Mouse (Mus musculus) hematopoietic stem cell, adult 5-6 weeks (primary cell): Measurements from ENCODE around the gene Apobec2. TPM values are rescaled to one million over a fixed set of nuclear protein-coding genes. Genes with fewer than 3 reads are reported as not detected.
"Not testable (repeated sequence)": the region's sequence is repeated elsewhere in the genome, so short reads cannot be mapped to it uniquely, and the experiment has no call there.

ENCODE experiments used
- ATAC-seq, 2 experiments: fragments of 125-278 bp in 1 of 2; replicated peaks in 1 of 2; 2 replicates each; pipeline ENCODE4 v1.8.0; 2016 to 2017; ENCODE audit warnings: inconsistent platforms in 2 of 2, mild to moderate bottlenecking in 2 of 2, moderate number of reproducible peaks in 2 of 2, low read depth in 1 of 2, moderate TSS enrichment in 1 of 2; ENCODE audit not compliant: low FRiP score in 2 of 2, poor library complexity in 2 of 2, severe bottlenecking in 2 of 2, insufficient read depth in 1 of 2, low TSS enrichment in 1 of 2
- total RNA-seq: library from RNA; stranded (forward); fragments of 172-1452, 232-1000 nt; gene quantifications from 2 replicates; pipeline ENCODE4 v1.2.3, GENCODE M21; 2017

Gene Apobec2
- total RNA-seq = not detected in 2 replicates

GRCm38 (mm10) chr17:48432158-48432980, at the start of gene Apobec2:
TSS of gene Apobec2 (minus strand) at chr17:48432930.
- no peak for ATAC-seq

GRCm38 (mm10) chr17:48479952-48480351, 47.2 kb upstream of the Apobec2 start:
- ATAC-seq = no peak

GRCm38 (mm10) chr17:48475444-48475843, 42.7 kb upstream of the Apobec2 start:
- ATAC-seq = no peak

- not testable (repeated sequence) for ATAC-seq
Observed at GRCm38 (mm10) chr17:48474282-48474681, 41.6 kb upstream of the Apobec2 start.

- ATAC-seq = peak; percentile 76 to 84
Observed at GRCm38 (mm10) chr17:48467395-48468231, 34.9 kb upstream of the Apobec2 start.

- no peak for ATAC-seq
Observed at GRCm38 (mm10) chr17:48466769-48467394, 34.2 kb upstream of the Apobec2 start.

GRCm38 (mm10) chr17:48463391-48463790, 30.7 kb upstream of the Apobec2 start:
- ATAC-seq = no peak

- ATAC-seq = peak; percentile 33 to 50; a peak in 2 of 4 replicates
Observed at GRCm38 (mm10) chr17:48462096-48462495, 29.4 kb upstream of the Apobec2 start.

GRCm38 (mm10) chr17:48457971-48458653, 25.4 kb upstream of the Apobec2 start:
- peak; percentile 61 to 84 for ATAC-seq

GRCm38 (mm10) chr17:48455955-48456354, 23.2 kb upstream of the Apobec2 start:
- no peak for ATAC-seq

GRCm38 (mm10) chr17:48454688-48455087, 22.0 kb upstream of the Apobec2 start, which contains the start of gene Unc5cl:
TSS of gene Unc5cl (plus strand) at chr17:48454901.
- no peak for ATAC-seq

- no peak for ATAC-seq
Observed at GRCm38 (mm10) chr17:48454190-48454589, 21.5 kb upstream of the Apobec2 start.

GRCm38 (mm10) chr17:48453489-48453888, 20.8 kb upstream of the Apobec2 start:
- ATAC-seq = no peak

GRCm38 (mm10) chr17:48451753-48452444, 19.2 kb upstream of the Apobec2 start:
- ATAC-seq = no peak

GRCm38 (mm10) chr17:48451353-48451675, 18.6 kb upstream of the Apobec2 start, which contains the start of gene Tspo2:
TSS of gene Tspo2 (minus strand) at chr17:48451522.
- peak; percentile 19 to 29; a peak in 1 of 4 replicates for ATAC-seq

- peak in 1 of 2 experiments; percentile 47; a peak in 3 of 4 replicates for ATAC-seq
Observed at GRCm38 (mm10) chr17:48450666-48451352, 18.1 kb upstream of the Apobec2 start.
